Mouse (Mus musculus): ENCODE data around the gene Tekt5.

- TF ChIP-seq CTCF (IDR thresholded peaks at IDR 0.05; ENCODE audit: low read depth, low read length) (no peak), GATA1 (IDR thresholded peaks at IDR 0.05; ENCODE audit: borderline replicate concordance, low read length) (no peak), POLR2AphosphoS5 (IDR thresholded peaks at IDR 0.05; ENCODE audit: insufficient replicate concordance, low read depth, low read length) (no peak), GATA2 (IDR thresholded peaks at IDR 0.05; ENCODE audit: borderline replicate concordance, low read depth, low read length) (no peak), TAL1 (conservative IDR thresholded peaks at IDR 0.05; ENCODE audit: low read depth, low read length) (no peak)
These were observed 84.2 kb downstream of the Tekt5 start for GRCm38 (mm10) chr16:10311086-10311485.
